In genomic region chr5:151644845-151645244, GRCm38 (mm10) we compare ENCODE assay signal across 10 mouse cellular contexts. TPM values are rescaled to one million over a fixed set of nuclear protein-coding genes. Genes with fewer than 3 reads are reported as not detected.
DNase-seq lines count a peak whose midpoint lies in the region; ATAC-seq and TF ChIP-seq lines count a peak whose summit lies in the region.
"Had no signal": no experiment of that assay in that cellular context is flagged by ENCODE, and none has a peak within 500 bp of the region (broad histone marks: within the 10 kb centered on the region; RNA-seq: fewer than 3 reads in every experiment).

No protein-coding gene starts in this region.

- no peaks in the 10 kb centered on the region for H3K27me3 ChIP-seq in hindbrain, postnatal 0 days (ENCODE audit: insufficient read depth, low read length)
- H3K27me3 ChIP-seq in hindbrain, embryonic 12.5 days: no peaks in the 10 kb centered on the region
- no peaks in the 10 kb centered on the region for H3K27me3 ChIP-seq in CH12.LX (replicated peaks)
- no peaks in the 10 kb centered on the region for H3K27me3 ChIP-seq in forebrain, embryonic 15.5 days
- H3K27me3 ChIP-seq: midbrain, embryonic 12.5 days had no signal

- in situ Hi-C loops in CH12.LX (cut with MboI; ENCODE audit: low pct_ligation_motif_present, low pct_unique_long_range_greater_than_20kb, low sequenced_read_pairs): no loop called here

- no peak for TF ChIP-seq EP300 in CH12.LX (IDR thresholded peaks at IDR 0.05; ENCODE audit: low read length)

- no peaks in the 10 kb centered on the region for H3K9me3 ChIP-seq in hindbrain, postnatal 0 days (ENCODE audit: low read length)
- H3K9me3 ChIP-seq in hindbrain, embryonic 12.5 days (replicated peaks): no peaks in the 10 kb centered on the region
- H3K9me3 ChIP-seq in CH12.LX (replicated peaks; ENCODE audit: low read length): no peaks in the 10 kb centered on the region
- no peaks in the 10 kb centered on the region for H3K9me3 ChIP-seq in forebrain, embryonic 15.5 days
- H3K9me3 ChIP-seq: midbrain, embryonic 12.5 days had no signal

- H3K4me3 ChIP-seq in hindbrain, postnatal 0 days (ENCODE audit: low read length): no peak overlapping the region
- H3K4me3 ChIP-seq in hindbrain, embryonic 12.5 days: no peak overlapping the region
- H3K4me3 ChIP-seq in CH12.LX (replicated peaks in 1 of 3; ENCODE audit: low read depth in 2 of 3, low read length in 2 of 3, poor library complexity in 1 of 3): no peak overlapping the region
- H3K4me3 ChIP-seq in forebrain, embryonic 15.5 days: no peak overlapping the region
- H3K4me3 ChIP-seq: midbrain, embryonic 12.5 days had no signal

- peaks cover 3% of the 10 kb centered on the region for H3K4me1 ChIP-seq in hindbrain, postnatal 0 days (ENCODE audit: insufficient read depth, low read length)
- peaks cover 6% of the 10 kb centered on the region for H3K4me1 ChIP-seq in hindbrain, embryonic 12.5 days
- H3K4me1 ChIP-seq in CH12.LX (ENCODE audit: control insufficient read depth in 1 of 2, insufficient read depth in 2 of 2): peaks cover 6 to 14% of the 10 kb centered on the region in 2 experiments; a peak in 2 of 4 replicates
- peaks cover 7% of the 10 kb centered on the region for H3K4me1 ChIP-seq in forebrain, embryonic 15.5 days

- no peaks in the 10 kb centered on the region; the same call in 1 of the 2 replicates for H3K79me2 ChIP-seq in CH12.LX (replicated peaks; ENCODE audit: control insufficient read depth, extremely low read depth, insufficient read depth, poor library complexity, severe bottlenecking)

- dilution Hi-C loops in CH12.LX (cut with MboI; ENCODE audit: extremely low pct_ligation_motif_present, extremely low pct_unique_long_range_greater_than_20kb, low sequenced_read_pairs): no loop called here

- DNase-seq in hindbrain, postnatal 0 days (ENCODE audit: low spot score): no peak
- peak; percentile 68 for DNase-seq in CH12.LX (ENCODE audit: extremely low read depth)
- DNase-seq in c-Kit-negative CD71-positive TER-119-positive erythroid progenitor cells, embryonic 14.5 days (ENCODE audit: low read depth, low spot score): peak; percentile 27
- DNase-seq in naive thymus-derived CD4-positive, alpha-beta T cell, adult 2 months (ENCODE audit: low read depth): peak; percentile 43
- no peak for DNase-seq in urinary bladder, adult 18-20 months (ENCODE audit: low spot score in 2 of 2)
- no peak for DNase-seq in heart, adult 8-10 months (ENCODE audit: low spot score)

- TF ChIP-seq POLR2A in CH12.LX (IDR thresholded peaks at IDR 0.05; ENCODE audit: low read depth, low read length): no peak

- H3K9ac ChIP-seq in hindbrain, postnatal 0 days (replicated peaks; ENCODE audit: low read length): no peak overlapping the region
- H3K9ac ChIP-seq in hindbrain, embryonic 12.5 days: no peak overlapping the region
- no peak overlapping the region for H3K9ac ChIP-seq in CH12.LX (ENCODE audit: insufficient read depth, low read depth)
- H3K9ac ChIP-seq in forebrain, embryonic 15.5 days (replicated peaks): no peak overlapping the region
- H3K9ac ChIP-seq: midbrain, embryonic 12.5 days had no signal

- no peak overlapping the region for H3K27ac ChIP-seq in hindbrain, postnatal 0 days
- no peak overlapping the region for H3K27ac ChIP-seq in hindbrain, embryonic 12.5 days
- no peak overlapping the region for H3K27ac ChIP-seq in CH12.LX (ENCODE audit: insufficient read depth, low read depth)
- H3K27ac ChIP-seq in forebrain, embryonic 15.5 days (replicated peaks): no peak overlapping the region
- H3K27ac ChIP-seq: midbrain, embryonic 12.5 days had no signal

- H3K36me3 ChIP-seq in hindbrain, postnatal 0 days (ENCODE audit: insufficient read depth, low read length): peaks cover 65% of the 10 kb centered on the region
- H3K36me3 ChIP-seq in hindbrain, embryonic 12.5 days: peaks cover 91% of the 10 kb centered on the region
- H3K36me3 ChIP-seq in CH12.LX (replicated peaks in 1 of 2; ENCODE audit: control insufficient read depth in 1 of 2, insufficient read depth in 1 of 2, low read length in 1 of 2): peaks cover 59 to 92% of the 10 kb centered on the region in 2 experiments
- H3K36me3 ChIP-seq in forebrain, embryonic 15.5 days: peaks cover 91% of the 10 kb centered on the region

- peak; percentile 49 for TF ChIP-seq RAD21 in CH12.LX (IDR thresholded peaks at IDR 0.05; ENCODE audit: low read depth, low read length)

- ATAC-seq in hindbrain, postnatal 0 days: no peak
- ATAC-seq in hindbrain, embryonic 12.5 days (ENCODE audit: low FRiP score): no peak
- no peak for ATAC-seq in forebrain, embryonic 15.5 days (replicated peaks)

- WGBS in hindbrain, postnatal 0 days: 92% methylated on average over 7 of the region's 7 CpGs
- 93% methylated on average over 7 of the region's 7 CpGs for WGBS in hindbrain, embryonic 12.5 days
- 91% methylated on average over 7 of the region's 7 CpGs for WGBS in forebrain, embryonic 15.5 days

- no peak overlapping the region for H3K4me2 ChIP-seq in hindbrain, postnatal 0 days (ENCODE audit: low read depth, low read length)
- no peak overlapping the region for H3K4me2 ChIP-seq in hindbrain, embryonic 12.5 days (replicated peaks)
- no peak overlapping the region for H3K4me2 ChIP-seq in CH12.LX (ENCODE audit: insufficient read depth, low read depth, poor library complexity, severe bottlenecking)
- no peak overlapping the region for H3K4me2 ChIP-seq in forebrain, embryonic 15.5 days (replicated peaks)
- H3K4me2 ChIP-seq: midbrain, embryonic 12.5 days had no signal

- TF ChIP-seq CTCF in hindbrain, postnatal 0 days (IDR thresholded peaks at IDR 0.05; ENCODE audit: low read depth): peak; percentile 64
- peak; percentile 78 to 96 for TF ChIP-seq CTCF in CH12.LX (conservative IDR thresholded peaks at IDR 0.05 in 1 of 2, IDR thresholded peaks at IDR 0.05 in 1 of 2; ENCODE audit: low read depth in 2 of 2, low read length in 2 of 2)

TF ChIP-seq in CH12.LX, 34 proteins besides CTCF, POLR2A, EP300 and RAD21:
- TF ChIP-seq IRF4 (IDR thresholded peaks at IDR 0.05; ENCODE audit: low read depth, low read length) (no peak), RCOR1 (conservative IDR thresholded peaks at IDR 0.05; ENCODE audit: low read depth, low read length) (no peak), UBTF (IDR thresholded peaks at IDR 0.05; ENCODE audit: low read depth, low read length) (no peak), JUND (conservative IDR thresholded peaks at IDR 0.05; ENCODE audit: low read depth, low read length) (no peak), MYC (IDR thresholded peaks at IDR 0.05; ENCODE audit: low read depth, low read length) (0 out of 2 replicates have a peak, but pooled peaks have one; percentile 31), NELFE (IDR thresholded peaks at IDR 0.05; ENCODE audit: low read depth, low read length) (0 out of 2 replicates have a peak, but pooled peaks have one; percentile 30), MAZ (IDR thresholded peaks at IDR 0.05; ENCODE audit: low read depth, low read length) (no peak), HCFC1 (IDR thresholded peaks at IDR 0.05; ENCODE audit: low read depth, low read length) (no peak), MAX (IDR thresholded peaks at IDR 0.05; ENCODE audit: low read length) (no peak), ZNF384 (IDR thresholded peaks at IDR 0.05; ENCODE audit: low read depth, low read length) (no peak), PAX5 (IDR thresholded peaks at IDR 0.05; ENCODE audit: low read length) (no peak), NRF1 (IDR thresholded peaks at IDR 0.05; ENCODE audit: low read depth, low read length) (no peak), ELF1 (IDR thresholded peaks at IDR 0.05; ENCODE audit: low read depth, low read length) (0 out of 2 replicates have a peak, but pooled peaks have one; percentile 25), TCF12 (IDR thresholded peaks at IDR 0.05; ENCODE audit: low read depth, low read length) (no peak), SMC3 (IDR thresholded peaks at IDR 0.05; ENCODE audit: low read depth, low read length) (peak; percentile 50)

RNA-seq across cellular contexts. Expression of gene Rfc3, which starts 6.2 kb away (rescaled TPM):
- total RNA-seq in hindbrain, postnatal 0 days (2014; rRNA removed): 25.8 and 38.5 TPM in 2 replicates
- 63.4 and 63.9 TPM in 2 replicates for polyA plus RNA-seq in hindbrain, postnatal 0 days (2015; fragmentation: Nextera tagmentation; extraction: Ambion mirVana)
- polyA plus RNA-seq in hindbrain, embryonic 12.5 days (2016; fragmentation: Nextera tagmentation; extraction: Ambion mirVana): 88.6 and 95.1 TPM in 2 replicates
- total RNA-seq in CH12.LX (2012; rRNA removed): 53.3 and 74.5 TPM in 2 replicates
- 87.9 and 95.7 TPM in 2 replicates for total RNA-seq in CH12.LX (2014; rRNA removed)
- 66.9 and 81.2 TPM in 2 replicates for polyA plus RNA-seq in CH12.LX (2012; ENCODE audit: insufficient read length, low read depth)
- polyA plus RNA-seq in forebrain, embryonic 15.5 days (2015; fragmentation: Nextera tagmentation; extraction: Ambion mirVana): 86.4 and 93.6 TPM in 2 replicates
- 1 to 10 TPM; 4.4 to 6.1 (median 4.7) TPM for total RNA-seq in heart, adult 8-10 months (2022)

RNA-seq across cellular contexts. Expression of gene Vmn2r18, which starts 39.0 kb away (rescaled TPM):
- not detected in 2 replicates for total RNA-seq in hindbrain, postnatal 0 days (2014; rRNA removed)
- polyA plus RNA-seq in hindbrain, postnatal 0 days (2015; fragmentation: Nextera tagmentation; extraction: Ambion mirVana): 0.06 TPM in 1 of 2 replicates, not detected in the other
- 0.09 and 0.12 TPM in 2 replicates for polyA plus RNA-seq in hindbrain, embryonic 12.5 days (2016; fragmentation: Nextera tagmentation; extraction: Ambion mirVana)
- not detected in 2 replicates for total RNA-seq in CH12.LX (2012; rRNA removed)
- not detected in 2 replicates for total RNA-seq in CH12.LX (2014; rRNA removed)
- polyA plus RNA-seq in CH12.LX (2012; ENCODE audit: insufficient read length, low read depth): not detected in 2 replicates
- polyA plus RNA-seq in forebrain, embryonic 15.5 days (2015; fragmentation: Nextera tagmentation; extraction: Ambion mirVana): not detected in 2 replicates
- total RNA-seq in heart, adult 8-10 months (2022): not detected
- total RNA-seq: heart, postnatal 25 days had no signal

Comparison
In these comparisons a context has a peak if more than half of its experiments do, and no peak if none do; other contexts are left out.
1. DNase-seq: peak in CH12.LX (single experiment), c-Kit-negative CD71-positive TER-119-positive erythroid progenitor cells, embryonic 14.5 days (single experiment) and naive thymus-derived CD4-positive, alpha-beta T cell, adult 2 months (single experiment); none in hindbrain, postnatal 0 days (single experiment), urinary bladder, adult 18-20 months (0 of 2) and heart, adult 8-10 months (single experiment).